Mouse (Mus musculus) MN1 (cell line): ENCODE measurements at regions not wholly inside any gene's neighbourhood (a gene's known extent, or its start where the extent isn't known, plus 50 kb on each side); places are given as distances from the start of the nearest gene placed in this dataset.

Experiments used
- DNase-seq: peaks from one replicate; pipeline ENCODE4 v3.0.0-alpha.2; 2016; ENCODE audit warnings: low spot score

GRCm38 (mm10) chr19:23089081-23089480, 51.9 kb upstream of the Klf9 start:
- no peak for DNase-seq

- DNase-seq = no peak
Measured at GRCm38 (mm10) chr19:23089761-23090514, 51.1 kb upstream of the Klf9 start.
